Mouse (Mus musculus): ENCODE data around the gene Olfr109. TPM values are rescaled to one million over a fixed set of nuclear protein-coding genes. Genes with fewer than 3 reads are reported as not detected.

Gene Olfr109
- not detected in 2 replicates for polyA plus RNA-seq (2015; fragmentation: Nextera tagmentation; extraction: Ambion mirVana)

GRCm38 (mm10) chr17:37458616-37459015 lies at the start of gene Olfr109:
Gene Olfr109 (plus strand): TSS chr17:37458916.
- no peak within 1 kb of the TSS for H3K4me2 ChIP-seq (ENCODE audit: low read depth, low read length)
- H3K27me3 ChIP-seq (ENCODE audit: control insufficient read depth, insufficient read depth, low read length): no peaks in the 10 kb centered on the region
- no peaks in the 10 kb centered on the region for H3K36me3 ChIP-seq (ENCODE audit: control insufficient read depth, insufficient read depth)
- no peak within 1 kb of the TSS for H3K4me3 ChIP-seq (ENCODE audit: low read length)
- H3K27ac ChIP-seq (ENCODE audit: low read length): no peak within 1 kb of the TSS
- no peak within 1 kb of the TSS for H3K9ac ChIP-seq (ENCODE audit: low read length)
- no peak for ATAC-seq (replicated peaks; ENCODE audit: extremely low read depth, insufficient read depth, low FRiP score)
- no peaks in the 10 kb centered on the region for H3K9me3 ChIP-seq (replicated peaks; ENCODE audit: control insufficient read depth, low read length)
- no peaks in the 10 kb centered on the region for H3K4me1 ChIP-seq (ENCODE audit: control insufficient read depth, insufficient read depth, low read length)
- WGBS: 87% methylated on average over 1 of the region's 1 CpGs

GRCm38 (mm10) chr17:37413380-37413779 lies 45.3 kb upstream of the Olfr109 start:
- no peaks in the 10 kb centered on the region for H3K27me3 ChIP-seq (ENCODE audit: control insufficient read depth, insufficient read depth, low read length)
- no peak overlapping the region for H3K27ac ChIP-seq (ENCODE audit: low read length)
- H3K9ac ChIP-seq (ENCODE audit: low read length): no peak overlapping the region
- ATAC-seq (replicated peaks; ENCODE audit: extremely low read depth, insufficient read depth, low FRiP score): no peak
- H3K4me2 ChIP-seq (ENCODE audit: low read depth, low read length): no peak overlapping the region
- H3K9me3 ChIP-seq (replicated peaks; ENCODE audit: control insufficient read depth, low read length): peaks cover 7% of the 10 kb centered on the region; the same call in 1 of the 2 replicates
- H3K4me1 ChIP-seq (ENCODE audit: control insufficient read depth, insufficient read depth, low read length): no peaks in the 10 kb centered on the region
- H3K4me3 ChIP-seq (ENCODE audit: low read length): no peak overlapping the region
- no peaks in the 10 kb centered on the region for H3K36me3 ChIP-seq (ENCODE audit: control insufficient read depth, insufficient read depth)

GRCm38 (mm10) chr17:37445180-37445579 lies 13.5 kb upstream of the Olfr109 start, which contains the start of gene Olfr108:
Gene Olfr108 (plus strand): TSS chr17:37445480.
- Histone ChIP-seq H3K27ac (ENCODE audit: low read length) (no peak within 1 kb of the TSS), H3K4me3 (ENCODE audit: low read length) (no peak within 1 kb of the TSS), H3K4me2 (ENCODE audit: low read depth, low read length) (no peak within 1 kb of the TSS), H3K9ac (ENCODE audit: low read length) (no peak within 1 kb of the TSS), H3K9me3 (replicated peaks; ENCODE audit: control insufficient read depth, low read length) (0 out of 2 replicates have a peak, but pooled peaks cover 2% of the 10 kb centered on the region), H3K4me1 (ENCODE audit: control insufficient read depth, insufficient read depth, low read length) (no peaks in the 10 kb centered on the region), H3K27me3 (ENCODE audit: control insufficient read depth, insufficient read depth, low read length) (no peaks in the 10 kb centered on the region), H3K36me3 (ENCODE audit: control insufficient read depth, insufficient read depth) (no peaks in the 10 kb centered on the region)
- ATAC-seq (replicated peaks; ENCODE audit: extremely low read depth, insufficient read depth, low FRiP score): no peak
- 82% methylated on average over 1 of the region's 1 CpGs for WGBS

GRCm38 (mm10) chr17:37483452-37483851 lies 24.7 kb downstream of the Olfr109 start, which contains the start of gene H2-M2:
Gene H2-M2 (minus strand): TSS chr17:37483552.
- no peak within 1 kb of the TSS for H3K4me3 ChIP-seq (ENCODE audit: low read length)
- ATAC-seq (replicated peaks; ENCODE audit: extremely low read depth, insufficient read depth, low FRiP score): no peak

GRCm38 (mm10) chr17:37491930-37492518 lies 33.3 kb downstream of the Olfr109 start, which contains the start of gene Olfr110:
Gene Olfr110 (plus strand): TSS chr17:37492468.
- WGBS: 32% methylated on average over 1 of the region's 1 CpGs

More at GRCm38 (mm10) chr17:37483452-37483851, 24.7 kb downstream of the Olfr109 start, which contains the start of gene H2-M2:
- Histone ChIP-seq H3K27ac (ENCODE audit: low read length) (no peak within 1 kb of the TSS), H3K9me3 (replicated peaks; ENCODE audit: control insufficient read depth, low read length) (peaks cover 8% of the 10 kb centered on the region), H3K36me3 (ENCODE audit: control insufficient read depth, insufficient read depth) (no peaks in the 10 kb centered on the region), H3K4me2 (ENCODE audit: low read depth, low read length) (no peak within 1 kb of the TSS), H3K27me3 (ENCODE audit: control insufficient read depth, insufficient read depth, low read length) (no peaks in the 10 kb centered on the region), H3K4me1 (ENCODE audit: control insufficient read depth, insufficient read depth, low read length) (no peaks in the 10 kb centered on the region), H3K9ac (ENCODE audit: low read length) (no peak within 1 kb of the TSS)
- 51% methylated on average over 2 of the region's 2 CpGs for WGBS

GRCm38 (mm10) chr17:37507730-37508129 lies 49.0 kb downstream of the Olfr109 start, which contains the start of gene Olfr111:
Gene Olfr111 (plus strand): TSS chr17:37508030.
- Histone ChIP-seq H3K9ac (ENCODE audit: low read length) (no peak within 1 kb of the TSS), H3K27ac (ENCODE audit: low read length) (no peak within 1 kb of the TSS), H3K4me3 (ENCODE audit: low read length) (no peak within 1 kb of the TSS), H3K9me3 (replicated peaks; ENCODE audit: control insufficient read depth, low read length) (peaks cover 3% of the 10 kb centered on the region; the same call in 1 of the 2 replicates), H3K27me3 (ENCODE audit: control insufficient read depth, insufficient read depth, low read length) (no peaks in the 10 kb centered on the region), H3K4me2 (ENCODE audit: low read depth, low read length) (no peak within 1 kb of the TSS), H3K36me3 (ENCODE audit: control insufficient read depth, insufficient read depth) (no peaks in the 10 kb centered on the region), H3K4me1 (ENCODE audit: control insufficient read depth, insufficient read depth, low read length) (no peaks in the 10 kb centered on the region)
- 84% methylated on average over 4 of the region's 4 CpGs for WGBS
- ATAC-seq (replicated peaks; ENCODE audit: extremely low read depth, insufficient read depth, low FRiP score): no peak

More at GRCm38 (mm10) chr17:37491930-37492518, 33.3 kb downstream of the Olfr109 start, which contains the start of gene Olfr110:
- no peaks in the 10 kb centered on the region for H3K27me3 ChIP-seq (ENCODE audit: control insufficient read depth, insufficient read depth, low read length)
- 0 out of 2 replicates have a peak, but pooled peaks cover 3% of the 10 kb centered on the region for H3K9me3 ChIP-seq (replicated peaks; ENCODE audit: control insufficient read depth, low read length)
- no peak within 1 kb of the TSS for H3K4me3 ChIP-seq (ENCODE audit: low read length)
- no peak within 1 kb of the TSS for H3K4me2 ChIP-seq (ENCODE audit: low read depth, low read length)
- H3K4me1 ChIP-seq (ENCODE audit: control insufficient read depth, insufficient read depth, low read length): no peaks in the 10 kb centered on the region
- H3K36me3 ChIP-seq (ENCODE audit: control insufficient read depth, insufficient read depth): no peaks in the 10 kb centered on the region
- H3K9ac ChIP-seq (ENCODE audit: low read length): no peak within 1 kb of the TSS
- ATAC-seq (replicated peaks; ENCODE audit: extremely low read depth, insufficient read depth, low FRiP score): no peak
- H3K27ac ChIP-seq (ENCODE audit: low read length): no peak within 1 kb of the TSS

Other genes with a start within 250 kb of the Olfr109 start
- gene Olfr95, start 245.8 kb upstream of the Olfr109 start, polyA plus RNA-seq (2015; fragmentation: Nextera tagmentation; extraction: Ambion mirVana): not detected in 2 replicates
- gene Olfr96, start 238.8 kb upstream of the Olfr109 start, polyA plus RNA-seq (2015; fragmentation: Nextera tagmentation; extraction: Ambion mirVana): not detected in 2 replicates
- not detected in 2 replicates for gene Olfr97, start 221.6 kb upstream of the Olfr109 start, polyA plus RNA-seq (2015; fragmentation: Nextera tagmentation; extraction: Ambion mirVana)
- not detected in 2 replicates for gene Olfr98, start 195.2 kb upstream of the Olfr109 start, polyA plus RNA-seq (2015; fragmentation: Nextera tagmentation; extraction: Ambion mirVana)
- 2.9 TPM in 2 replicates for gene H2-M3, start 188.7 kb upstream of the Olfr109 start, polyA plus RNA-seq (2015; fragmentation: Nextera tagmentation; extraction: Ambion mirVana)
- gene Olfr99, start 175.5 kb upstream of the Olfr109 start, polyA plus RNA-seq (2015; fragmentation: Nextera tagmentation; extraction: Ambion mirVana): not detected in 2 replicates
- not detected in 2 replicates for gene Olfr101, start 154.6 kb upstream of the Olfr109 start, polyA plus RNA-seq (2015; fragmentation: Nextera tagmentation; extraction: Ambion mirVana)
- not detected in 2 replicates for gene Olfr102, start 141.9 kb upstream of the Olfr109 start, polyA plus RNA-seq (2015; fragmentation: Nextera tagmentation; extraction: Ambion mirVana)
- gene Olfr103, start 119.2 kb upstream of the Olfr109 start, polyA plus RNA-seq (2015; fragmentation: Nextera tagmentation; extraction: Ambion mirVana): not detected in 2 replicates
- gene Olfr104-ps, start 99.3 kb upstream of the Olfr109 start, polyA plus RNA-seq (2015; fragmentation: Nextera tagmentation; extraction: Ambion mirVana): not detected in 2 replicates
- not detected in 2 replicates for gene Olfr105-ps, start 79.9 kb upstream of the Olfr109 start, polyA plus RNA-seq (2015; fragmentation: Nextera tagmentation; extraction: Ambion mirVana)
- gene Olfr106-ps, start 68.5 kb upstream of the Olfr109 start, polyA plus RNA-seq (2015; fragmentation: Nextera tagmentation; extraction: Ambion mirVana): not detected in 2 replicates
- not detected in 2 replicates for gene Olfr107, start 59.7 kb upstream of the Olfr109 start, polyA plus RNA-seq (2015; fragmentation: Nextera tagmentation; extraction: Ambion mirVana)
- gene Olfr108, start 13.4 kb upstream of the Olfr109 start, polyA plus RNA-seq (2015; fragmentation: Nextera tagmentation; extraction: Ambion mirVana): not detected in 2 replicates
- 0.30 and 0.46 TPM in 2 replicates for gene H2-M2, start 24.6 kb downstream of the Olfr109 start, polyA plus RNA-seq (2015; fragmentation: Nextera tagmentation; extraction: Ambion mirVana)
- not detected in 2 replicates for gene Olfr110, start 33.6 kb downstream of the Olfr109 start, polyA plus RNA-seq (2015; fragmentation: Nextera tagmentation; extraction: Ambion mirVana)
- 0.17 TPM in 1 of 2 replicates, not detected in the other for gene Olfr111, start 49.1 kb downstream of the Olfr109 start, polyA plus RNA-seq (2015; fragmentation: Nextera tagmentation; extraction: Ambion mirVana)
- gene Olfr112, start 110.5 kb downstream of the Olfr109 start, polyA plus RNA-seq (2015; fragmentation: Nextera tagmentation; extraction: Ambion mirVana): not detected in 2 replicates
- not detected in 2 replicates for gene Olfr113, start 118.7 kb downstream of the Olfr109 start, polyA plus RNA-seq (2015; fragmentation: Nextera tagmentation; extraction: Ambion mirVana)
- not detected in 2 replicates for gene Olfr114, start 133.8 kb downstream of the Olfr109 start, polyA plus RNA-seq (2015; fragmentation: Nextera tagmentation; extraction: Ambion mirVana)
- gene Olfr115, start 168.2 kb downstream of the Olfr109 start, polyA plus RNA-seq (2015; fragmentation: Nextera tagmentation; extraction: Ambion mirVana): not detected in 2 replicates
- not detected in 2 replicates for gene Olfr116, start 168.3 kb downstream of the Olfr109 start, polyA plus RNA-seq (2015; fragmentation: Nextera tagmentation; extraction: Ambion mirVana)
- not detected in 2 replicates for gene Olfr117, start 204.9 kb downstream of the Olfr109 start, polyA plus RNA-seq (2015; fragmentation: Nextera tagmentation; extraction: Ambion mirVana)
- gene Olfr118, start 208.1 kb downstream of the Olfr109 start, polyA plus RNA-seq (2015; fragmentation: Nextera tagmentation; extraction: Ambion mirVana): not detected in 2 replicates
- gene Olfr119, start 237.6 kb downstream of the Olfr109 start, polyA plus RNA-seq (2015; fragmentation: Nextera tagmentation; extraction: Ambion mirVana): not detected in 2 replicates